Mouse (Mus musculus) olfactory bulb, adult 2 months (tissue): ENCODE results near the gene Pramel3. TPM values are rescaled to one million over a fixed set of nuclear protein-coding genes. Genes with fewer than 3 reads are reported as not detected.
"Not testable (repeated sequence)": the region's sequence is repeated elsewhere in the genome, so short reads cannot be mapped to it uniquely, and the experiment has no call there.

Source experiments
- H3K27ac ChIP-seq: fragments of 200-500 bp; 2 replicates; pipeline ENCODE4 v1.5.1; 2012; ENCODE audit warnings: low read depth, low read length; ENCODE audit not compliant: insufficient read depth
- H3K4me1 ChIP-seq: fragments of 200-500 bp; 2 replicates; pipeline ENCODE4 v1.6.1; 2012; ENCODE audit warnings: low read length; ENCODE audit not compliant: control insufficient read depth, insufficient read depth
- H3K4me3 ChIP-seq: fragments of 200-500 bp; 2 replicates; pipeline ENCODE4 v1.5.1; 2012; ENCODE audit warnings: mild to moderate bottlenecking, low read depth, low read length, moderate library complexity; ENCODE audit not compliant: insufficient read depth
- WGBS: fragments of 180-500 bp; shearing (Covaris S2); methylation state at CpG from one replicate; pipeline ENCODE4 v1.1.7; 2018; 5-methylcytosine and 5-hydroxymethylcytosine counted together
- polyA plus RNA-seq: library from polyadenylated mRNA; stranded (reverse); fragments of >200 nt; gene quantifications from 2 replicates; pipeline ENCODE4 v1.2.4, GENCODE M21; 2012; ENCODE audit warnings: low replicate concordance; ENCODE audit not compliant: missing spikeins, insufficient read depth, insufficient read length

Pramel3 gene
- polyA plus RNA-seq, result not detected in 2 replicates

- not testable (repeated sequence) for H3K4me1 ChIP-seq, H3K4me3 ChIP-seq, H3K27ac ChIP-seq
- WGBS, result 96% methylated on average over 14 of the region's 14 CpGs
These were observed at the start of gene Pramel3 for GRCm38 (mm10) chrX:135302007-135302406. Pramel3 (plus strand) TSS chrX:135302307.

- not testable (repeated sequence) for H3K4me3 ChIP-seq, H3K4me1 ChIP-seq, H3K27ac ChIP-seq
- WGBS, result 19% methylated on average over 3 of the region's 6 CpGs
These were observed 58.6 kb downstream of the Pramel3 start for GRCm38 (mm10) chrX:135360685-135361084.

GRCm38 (mm10) chrX:135361943-135362342 lies 59.8 kb downstream of the Pramel3 start:
- no CpG with 5 or more reads among the region's 4 CpGs for WGBS
- H3K4me3 ChIP-seq, H3K27ac ChIP-seq, H3K4me1 ChIP-seq: not testable (repeated sequence)

Other genes starting within 250 kb of the Pramel3 start
- gene Gm15023, start 124.7 kb upstream of the Pramel3 start, polyA plus RNA-seq, result not detected in 2 replicates
- not detected in 2 replicates for gene Tceal6, start 91.6 kb upstream of the Pramel3 start, polyA plus RNA-seq
- not detected in 2 replicates for gene Gm5128, start 71.0 kb downstream of the Pramel3 start, polyA plus RNA-seq
- not detected in 2 replicates for gene Gm7903, start 131.5 kb downstream of the Pramel3 start, polyA plus RNA-seq
- not detected in 2 replicates for gene AV320801, start 192.3 kb downstream of the Pramel3 start, polyA plus RNA-seq